Mouse (Mus musculus) naive thymus-derived CD4-positive, alpha-beta T cell, adult 2 months (primary cell): ENCODE results near the gene Prkcb.

Experiments
- DNase-seq: peaks from one replicate; pipeline ENCODE4 v3.0.0-alpha.2; 2011; ENCODE audit warnings: low read depth

Gene Prkcb

DNA sequence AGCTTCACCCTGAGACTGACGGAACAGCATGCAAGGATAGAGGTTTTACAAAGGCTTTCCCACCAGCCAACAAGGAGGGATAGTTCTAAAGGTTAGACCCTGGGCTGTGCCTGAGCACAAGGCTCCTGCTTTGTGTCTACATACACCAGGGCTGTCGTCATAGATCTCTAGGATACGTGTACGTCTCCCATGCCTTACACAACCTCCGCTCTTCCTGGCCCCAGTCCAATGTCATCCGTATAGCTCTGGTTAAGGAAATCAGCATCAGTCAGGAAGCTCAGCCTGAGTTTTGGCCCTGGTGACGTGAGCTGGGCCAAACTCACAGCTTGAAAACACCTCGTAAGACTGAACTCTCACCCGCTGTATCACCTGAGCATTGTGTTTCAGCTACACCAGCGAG lies 307.3 kb downstream of the Prkcb start:
- DNase-seq: no peak

DNA sequence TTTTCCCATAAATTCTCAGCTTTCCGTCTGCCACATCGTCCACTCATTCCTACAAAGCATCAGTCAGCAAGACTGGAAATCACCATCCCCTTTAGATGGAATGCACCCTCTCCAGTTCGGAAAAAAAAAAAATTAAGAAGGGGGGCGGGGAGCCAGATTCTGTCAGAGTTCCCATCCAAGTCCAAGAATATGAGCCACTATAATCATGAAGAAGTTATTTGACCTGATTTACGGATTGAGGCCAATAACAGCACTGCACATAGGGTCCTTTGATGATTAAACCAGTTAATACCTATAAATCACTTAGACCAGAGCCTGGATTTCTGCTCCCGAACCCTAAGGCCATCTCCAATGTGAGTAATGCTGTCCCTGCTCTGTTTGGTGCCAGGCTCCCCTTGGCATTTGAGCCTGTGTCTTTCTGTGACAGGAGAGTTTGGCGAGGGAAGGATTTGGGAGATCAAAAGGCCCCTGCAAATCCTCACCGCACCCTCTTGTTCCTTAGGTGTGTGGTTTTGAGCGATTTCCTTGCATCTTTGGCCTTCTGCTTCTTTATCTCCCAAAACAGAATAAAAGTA lies 308.1 kb downstream of the Prkcb start:
- no peak for DNase-seq

DNA sequence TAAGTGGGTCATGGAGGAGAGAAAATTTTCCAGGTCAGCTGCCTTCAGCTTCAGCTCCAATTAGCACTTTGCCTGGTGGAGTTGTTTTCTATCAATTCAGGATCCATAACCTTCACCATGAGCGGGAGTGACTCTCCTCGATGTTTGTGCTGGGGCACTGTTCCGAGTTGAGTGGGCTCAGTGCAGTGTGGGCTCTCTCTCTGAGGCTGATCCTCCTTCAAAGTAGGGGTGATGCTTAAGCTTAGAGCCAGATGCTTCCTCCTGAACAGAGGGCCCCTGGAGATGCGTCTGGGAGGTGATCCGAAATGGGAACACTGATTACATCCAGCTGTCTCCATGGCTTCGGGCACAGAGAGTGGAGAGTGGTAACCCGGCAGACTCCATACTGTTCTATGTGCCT lies 308.8 kb downstream of the Prkcb start:
- no peak for DNase-seq

DNA sequence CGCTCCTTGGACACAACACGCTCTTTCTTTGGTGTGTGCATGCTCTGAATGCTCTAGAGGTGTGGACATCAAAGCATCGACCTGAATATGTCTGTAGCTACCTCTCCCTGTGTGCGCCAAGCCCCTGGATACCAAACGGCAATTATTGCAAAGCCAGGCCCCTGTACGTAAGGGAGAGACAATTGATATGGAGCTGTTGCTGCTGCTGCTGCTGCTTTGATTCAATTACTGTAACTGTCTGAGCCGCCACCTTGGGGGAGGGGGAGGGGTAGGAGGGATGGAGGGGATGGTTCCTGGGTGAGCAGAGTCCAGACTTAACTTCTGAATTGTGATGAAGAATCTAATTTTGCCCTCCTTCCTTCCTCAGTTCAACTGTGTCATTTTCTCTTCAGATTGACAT lies 312.3 kb downstream of the Prkcb start:
- no peak for DNase-seq

DNA sequence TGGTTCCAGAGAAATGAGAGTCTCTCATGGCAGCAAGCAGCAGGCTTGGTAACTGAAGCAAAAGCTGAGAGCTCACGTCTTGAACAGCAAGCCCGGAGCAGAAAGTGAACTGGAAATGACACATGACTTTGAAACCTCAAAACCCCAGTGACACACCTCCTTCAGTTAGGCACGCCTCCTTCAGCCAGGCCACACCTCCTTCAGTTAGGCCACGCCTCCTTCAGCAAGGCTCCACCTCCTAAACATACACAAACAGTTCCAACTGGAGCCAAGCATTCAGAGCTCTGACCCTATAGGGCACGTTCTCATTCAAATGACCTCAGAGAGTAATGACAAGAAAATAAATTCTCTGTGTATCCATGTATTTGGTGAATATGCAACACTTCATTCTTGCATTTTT lies 316.5 kb downstream of the Prkcb start:
- DNase-seq: peak; percentile 29

DNA sequence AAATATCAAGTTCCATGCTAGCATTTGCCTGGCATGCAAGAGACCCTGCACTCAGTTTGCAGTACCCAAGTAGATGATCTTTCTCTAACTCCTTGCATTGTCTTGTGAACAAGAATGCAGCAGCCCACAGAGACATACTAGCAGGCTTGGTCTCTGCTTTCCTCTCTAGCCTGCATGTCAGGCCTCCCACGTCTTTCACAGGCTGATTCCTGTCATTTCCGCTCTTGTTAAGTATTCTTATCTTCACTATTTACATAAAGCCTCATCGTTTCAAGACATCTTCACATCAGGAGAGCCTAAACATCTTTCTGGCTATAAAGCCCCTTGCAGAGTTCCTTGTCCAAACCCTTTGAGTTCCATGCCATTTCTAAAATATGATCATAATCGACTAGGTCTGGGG lies 320.9 kb downstream of the Prkcb start:
- no peak for DNase-seq

DNA sequence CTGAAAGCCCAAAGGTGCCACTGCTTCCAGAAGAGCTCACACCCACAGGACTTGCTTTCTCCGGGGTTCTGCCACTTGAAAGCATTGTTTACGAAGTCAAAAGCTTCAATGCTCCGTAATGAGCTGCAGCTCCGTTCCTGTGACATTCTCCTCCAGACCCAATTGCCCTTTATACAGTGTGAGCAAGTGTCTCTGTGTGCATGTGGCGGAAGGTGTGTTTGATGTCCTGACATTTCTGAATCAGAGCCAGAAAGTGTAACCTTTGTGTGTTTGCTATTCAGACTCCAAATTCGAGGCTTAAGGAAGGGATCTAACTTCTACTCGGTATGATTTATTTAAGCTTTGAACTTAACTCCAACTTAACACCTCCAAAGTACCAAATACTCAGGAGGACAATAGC lies 321.6 kb downstream of the Prkcb start:
- DNase-seq: no peak

DNA sequence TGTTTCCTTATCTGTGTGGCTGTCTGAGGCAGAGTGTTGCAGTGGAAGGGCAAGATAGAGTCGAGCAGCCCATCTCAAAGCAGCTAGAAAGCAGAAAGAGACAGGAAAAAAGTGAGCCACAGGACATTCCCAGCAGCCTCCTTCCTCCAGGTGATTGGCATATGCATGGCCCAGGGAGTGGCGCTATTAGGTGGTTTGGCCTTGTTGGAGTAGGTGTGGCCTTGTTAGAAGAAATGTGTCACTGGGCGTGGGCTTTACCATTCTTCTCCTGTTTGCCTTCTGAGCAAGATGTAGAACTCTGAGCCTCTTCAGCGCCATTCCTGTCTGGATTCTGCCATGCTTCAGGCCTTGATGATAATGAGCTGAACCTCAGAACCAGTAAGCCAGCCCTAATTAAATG lies 325.3 kb downstream of the Prkcb start:
- no peak for DNase-seq

DNA sequence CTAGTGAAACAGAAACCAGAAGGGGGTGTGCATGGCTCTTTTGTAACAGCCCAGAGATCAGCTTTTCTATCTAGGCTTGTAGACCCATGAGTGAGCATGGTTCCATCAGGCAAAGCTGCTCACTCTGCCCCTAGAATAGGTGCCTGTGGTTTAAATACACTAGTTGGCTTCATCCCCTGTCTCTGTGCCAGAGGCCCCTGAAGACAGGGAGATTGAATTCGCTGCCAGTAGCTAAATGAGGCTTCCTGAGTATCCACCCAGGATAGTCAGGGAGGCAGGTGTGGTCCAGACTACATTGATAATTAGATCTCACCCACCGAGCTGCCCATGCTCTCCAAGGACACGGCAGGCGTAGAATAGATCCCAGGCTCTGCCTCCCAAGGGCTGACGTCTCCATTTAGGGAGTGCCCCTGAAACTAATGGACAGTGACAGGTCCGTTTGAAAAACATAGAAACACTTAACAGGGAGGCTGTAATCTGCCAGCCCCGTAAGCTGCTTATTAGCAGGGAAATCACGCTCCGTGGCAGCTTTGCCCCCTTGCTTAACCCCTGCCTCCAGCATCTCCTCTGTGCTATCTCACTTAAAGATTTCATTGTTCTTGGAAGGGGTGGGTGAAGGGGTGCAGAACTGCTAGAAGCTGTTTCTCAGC lies 333.7 kb downstream of the Prkcb start:
- DNase-seq: no peak

DNA sequence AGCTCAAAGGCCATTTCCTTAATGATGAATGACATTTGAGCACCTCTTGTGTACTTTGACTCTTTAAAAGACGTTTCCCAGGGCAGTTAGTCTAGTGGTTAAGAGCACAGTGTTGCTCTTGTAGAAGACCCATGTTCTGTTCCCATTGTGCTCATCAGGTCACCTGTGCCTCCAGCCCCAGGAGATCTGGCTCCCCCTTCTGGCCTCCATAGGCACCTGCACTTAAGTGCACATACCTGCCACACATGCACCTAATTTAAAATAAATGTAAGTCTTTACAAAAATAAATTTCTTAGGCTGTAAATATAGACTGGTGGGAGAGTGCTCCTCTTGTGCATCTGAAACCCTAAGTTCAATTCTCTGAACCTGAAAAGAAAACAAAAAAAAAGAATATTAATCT lies 335.2 kb downstream of the Prkcb start:
- DNase-seq: no peak

DNA sequence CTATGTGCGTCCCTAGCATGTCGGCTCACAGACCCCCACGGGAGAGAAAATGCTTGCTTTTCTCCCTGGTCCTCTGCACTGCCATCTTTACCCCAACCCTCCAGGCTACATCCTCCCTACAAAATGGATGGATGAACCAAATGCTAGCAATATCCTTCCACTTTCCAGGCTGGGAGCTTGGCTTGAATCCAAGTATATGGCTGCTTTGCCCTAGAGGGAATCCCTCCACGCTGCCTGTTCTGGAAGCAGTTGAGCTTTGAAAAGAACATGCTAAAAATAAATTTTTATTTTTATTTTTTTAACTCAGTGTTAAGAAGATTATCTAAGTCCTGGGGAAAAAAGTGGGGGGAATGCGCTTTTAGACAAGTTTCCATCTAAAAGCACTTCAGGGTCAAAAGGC lies 339.5 kb downstream of the Prkcb start:
- DNase-seq: no peak

DNA sequence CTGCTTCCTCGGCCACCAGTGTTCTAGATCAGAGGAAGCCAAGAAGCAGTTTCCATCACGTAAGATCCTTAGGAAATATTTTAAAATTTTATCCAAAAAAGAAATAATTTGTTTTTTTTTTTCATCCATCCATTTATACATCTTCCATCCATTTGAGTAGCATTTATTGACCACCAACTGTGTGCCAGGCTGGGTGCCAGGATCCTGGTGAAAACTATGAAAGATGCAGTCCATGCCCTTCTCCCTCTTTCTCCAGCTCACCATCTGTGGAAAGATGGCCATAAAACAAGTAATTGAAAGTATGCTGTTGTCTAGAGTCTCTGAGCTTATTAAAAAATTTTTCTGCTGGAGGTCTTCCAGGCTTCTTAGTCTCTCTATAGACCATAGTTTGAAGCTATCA lies 341.8 kb downstream of the Prkcb start:
- DNase-seq: no peak

DNA sequence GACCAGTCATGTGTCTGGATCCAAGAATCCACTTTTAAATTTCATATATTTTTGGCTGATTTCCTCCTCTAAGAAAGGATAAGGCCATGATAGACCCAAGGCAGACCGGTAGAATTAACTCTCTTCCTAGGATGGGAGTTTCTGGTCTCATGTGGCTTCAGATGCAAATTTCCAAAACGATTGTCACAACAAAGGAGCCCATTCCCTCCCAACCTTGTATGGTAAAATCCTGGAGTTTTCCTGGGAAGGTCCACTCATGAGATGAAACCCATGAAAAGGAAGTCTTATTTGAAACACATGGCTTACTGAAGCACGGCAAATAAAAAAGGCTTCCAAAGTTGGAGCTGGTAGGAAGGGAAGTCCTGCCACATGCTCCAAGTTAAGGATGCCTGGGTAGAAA lies 342.6 kb downstream of the Prkcb start:
- DNase-seq: no peak

DNA sequence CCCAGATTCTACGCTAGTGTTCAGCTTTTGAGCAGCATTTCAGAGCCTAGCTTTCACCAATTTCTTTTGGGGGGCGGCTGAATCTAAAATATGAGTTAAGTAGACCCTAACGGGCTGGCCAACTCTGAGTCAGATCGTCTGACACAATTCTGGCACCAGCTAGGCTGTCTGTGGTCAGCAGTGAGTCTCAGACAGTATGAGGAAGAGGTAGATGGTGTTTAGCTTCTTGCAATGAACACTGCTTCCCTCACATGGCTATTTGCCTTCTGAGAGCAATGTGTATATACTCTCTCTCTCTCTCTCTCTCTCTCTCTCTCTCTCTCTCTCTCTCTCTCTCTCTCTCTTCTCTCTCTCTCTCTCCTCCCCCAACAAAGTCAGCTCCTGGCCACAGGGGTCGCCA lies 344.4 kb downstream of the Prkcb start:
- DNase-seq: peak; percentile 4

DNA sequence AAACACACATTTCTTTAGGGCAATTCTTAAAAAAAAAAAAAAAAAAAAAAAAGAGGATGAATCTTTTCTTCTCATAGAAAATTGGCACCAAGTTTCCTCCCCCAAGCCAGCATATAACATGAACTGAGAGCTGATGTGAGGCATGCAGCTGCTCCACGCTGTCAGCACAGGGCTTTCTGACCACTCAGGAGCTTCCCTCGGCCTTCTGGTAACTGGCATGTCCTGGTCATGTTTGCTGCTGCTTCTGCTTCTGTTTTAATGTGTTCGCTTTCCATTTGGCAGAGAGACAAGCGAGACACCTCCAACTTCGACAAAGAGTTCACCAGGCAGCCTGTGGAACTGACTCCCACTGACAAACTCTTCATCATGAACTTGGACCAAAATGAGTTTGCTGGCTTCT lies 344.9 kb downstream of the Prkcb start:
- DNase-seq: no peak

DNA sequence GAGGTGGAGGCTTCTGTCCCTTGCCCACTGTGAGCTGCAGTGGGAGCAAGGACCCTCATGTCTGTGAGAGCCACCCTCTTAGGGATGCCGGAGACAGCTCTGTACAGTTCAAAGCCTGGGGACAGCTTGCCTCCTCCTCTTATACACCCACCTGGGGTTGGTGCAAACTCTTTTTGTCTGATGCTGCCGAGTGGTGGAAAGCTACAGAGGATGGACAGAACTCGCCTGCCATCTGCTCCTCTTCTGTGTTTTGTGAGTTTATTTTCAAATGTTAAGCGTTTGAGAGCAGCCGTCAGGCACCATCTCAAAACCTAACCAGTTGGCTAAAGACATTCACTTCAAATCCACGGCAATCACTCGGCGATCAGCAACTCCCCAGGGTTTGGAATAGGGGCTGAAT lies 355.1 kb downstream of the Prkcb start:
- no peak for DNase-seq

DNA sequence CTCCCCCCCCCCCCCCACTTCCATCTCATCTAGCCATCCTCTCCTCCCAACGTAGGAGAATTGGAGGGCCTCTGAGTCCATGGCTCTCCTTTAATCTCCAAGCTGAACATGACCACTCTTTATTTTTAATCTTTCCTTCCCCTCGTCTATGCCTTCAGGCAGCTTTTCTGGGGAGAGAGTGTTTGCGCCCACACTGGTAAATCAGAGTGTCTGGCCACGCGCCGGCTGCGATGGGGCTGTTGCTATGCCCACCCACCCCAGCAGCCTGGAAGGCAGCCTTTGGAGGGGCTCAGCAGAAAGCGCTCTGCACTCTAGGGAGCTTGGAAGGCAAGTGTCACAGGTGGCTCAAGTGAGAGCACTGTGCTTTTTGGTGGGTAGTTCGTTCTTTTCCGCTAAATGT lies 360.8 kb downstream of the Prkcb start:
- no peak for DNase-seq

DNA sequence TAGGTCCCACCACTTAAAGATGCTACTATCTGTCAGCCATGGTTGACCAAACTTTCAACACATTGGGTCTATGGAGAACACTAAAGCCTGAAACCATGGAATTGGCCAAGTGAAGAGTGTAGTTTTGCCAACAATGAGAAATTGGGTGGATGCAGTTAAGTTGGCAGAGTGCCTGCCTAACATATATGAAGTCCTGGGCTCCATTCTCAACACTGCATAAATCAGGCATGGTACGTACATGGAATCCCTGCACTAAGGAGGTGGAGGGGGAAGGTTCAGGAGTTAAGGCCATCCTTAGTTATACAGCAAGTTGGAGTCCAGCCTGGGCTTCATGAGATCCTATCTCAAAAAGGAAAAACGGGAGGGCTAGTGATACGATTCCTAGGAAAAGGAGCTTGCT lies 364.0 kb downstream of the Prkcb start:
- DNase-seq: no peak

DNA sequence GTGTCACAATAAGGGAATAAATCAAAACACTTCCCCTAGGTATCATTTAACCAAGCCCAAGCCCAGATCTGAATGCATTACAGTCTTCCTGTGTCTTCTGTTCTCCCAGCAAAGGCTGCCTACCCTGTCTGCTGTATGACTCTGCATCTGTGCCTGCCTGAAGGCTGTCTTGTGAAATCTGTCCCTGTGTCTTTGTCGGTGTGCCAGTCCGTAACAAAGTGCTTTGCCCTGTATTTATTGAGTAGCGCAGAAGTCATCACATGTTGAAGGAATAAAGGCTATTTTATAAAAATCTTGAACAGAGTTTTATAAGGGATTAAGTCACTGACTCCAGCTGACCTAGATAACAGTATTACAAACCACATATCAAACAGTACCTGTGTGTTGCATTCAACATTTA lies 368.1 kb downstream of the Prkcb start:
- DNase-seq: no peak

DNA sequence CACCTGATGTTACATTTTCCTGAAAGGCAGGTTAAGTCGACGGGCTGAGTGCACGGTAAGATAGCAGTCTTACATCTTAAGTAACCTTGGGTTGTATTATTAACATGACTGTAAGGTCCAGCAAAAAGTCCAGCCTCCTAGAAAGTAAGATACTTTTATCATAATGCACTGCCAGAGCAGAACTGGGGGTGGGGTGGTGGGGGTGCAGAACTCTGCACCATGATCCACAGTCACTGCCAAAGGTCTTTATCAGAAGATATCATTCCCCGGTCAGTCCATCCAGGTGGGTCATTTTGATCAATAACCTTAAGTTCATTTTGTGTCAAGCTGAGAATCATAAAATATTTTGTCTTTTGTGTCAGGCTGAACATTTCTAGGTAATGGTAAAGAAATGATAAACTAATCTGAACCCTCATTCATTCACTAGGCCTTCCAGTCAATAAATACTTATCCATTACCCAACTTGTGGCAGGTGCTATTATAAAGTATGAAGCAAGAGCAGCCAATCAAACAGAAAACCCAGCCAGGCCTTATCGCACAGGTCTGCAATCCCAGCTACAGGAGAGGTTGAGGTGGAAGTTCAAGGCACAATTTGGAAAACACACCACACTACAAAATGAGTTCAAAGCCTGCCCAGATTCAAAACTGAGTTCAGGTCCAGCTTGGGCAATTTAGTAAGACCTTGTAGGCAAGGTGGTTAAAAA lies 369.0 kb downstream of the Prkcb start:
- DNase-seq: no peak

DNA sequence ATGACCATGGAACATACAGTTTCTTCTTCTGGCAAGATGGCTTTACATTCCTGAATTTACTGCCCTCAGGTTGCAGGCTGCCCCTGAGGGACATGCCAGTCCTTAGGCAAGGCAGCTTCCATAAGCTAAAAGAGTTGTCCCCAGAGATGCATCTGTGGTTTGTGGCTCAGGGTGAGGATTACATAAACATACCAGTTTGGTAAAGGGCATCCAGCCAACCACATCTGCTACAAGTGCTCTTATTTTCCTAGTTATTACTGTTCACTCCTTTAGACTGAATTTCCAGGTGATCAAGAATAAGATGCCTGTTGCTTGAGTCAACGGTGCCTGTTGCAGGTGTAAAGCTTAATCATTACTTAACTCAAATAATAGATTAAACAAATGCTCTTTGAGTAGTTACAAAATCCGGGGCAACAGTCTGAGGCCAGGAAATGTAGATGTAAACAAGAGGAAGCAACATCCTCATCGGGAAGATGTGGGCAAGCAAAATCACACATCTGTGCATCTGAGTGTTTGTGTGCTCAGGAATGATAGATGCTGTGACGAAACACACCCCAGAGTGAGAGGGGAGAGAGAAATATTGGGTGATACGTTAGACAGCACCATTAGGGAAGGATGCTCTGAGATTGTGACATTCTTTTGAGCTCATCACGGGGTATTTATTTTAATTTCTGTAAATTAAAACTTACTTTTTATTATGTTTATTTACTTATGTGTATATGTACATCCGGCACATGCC lies 376.9 kb downstream of the Prkcb start:
- no peak for DNase-seq

DNA sequence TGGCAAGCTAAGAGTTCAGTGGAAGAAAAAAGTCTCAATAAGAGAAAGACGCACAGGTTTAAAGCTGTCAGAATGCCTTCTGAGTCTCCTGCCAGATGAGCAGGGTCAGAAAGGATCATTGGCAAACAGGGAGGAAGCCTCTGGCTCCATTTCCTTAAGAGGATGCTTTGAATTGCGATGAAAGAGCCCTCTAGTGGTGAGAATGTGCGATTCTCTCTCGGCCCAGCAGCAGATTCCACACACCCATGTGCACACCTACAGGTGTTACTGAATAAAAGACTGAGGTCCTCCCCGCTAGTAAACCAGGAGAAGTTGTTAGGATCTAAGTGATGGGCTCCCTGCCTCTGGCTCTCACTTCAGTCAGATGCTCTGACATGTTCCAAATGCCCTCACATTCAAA lies 379.4 kb downstream of the Prkcb start:
- DNase-seq: peak; percentile 34

DNA sequence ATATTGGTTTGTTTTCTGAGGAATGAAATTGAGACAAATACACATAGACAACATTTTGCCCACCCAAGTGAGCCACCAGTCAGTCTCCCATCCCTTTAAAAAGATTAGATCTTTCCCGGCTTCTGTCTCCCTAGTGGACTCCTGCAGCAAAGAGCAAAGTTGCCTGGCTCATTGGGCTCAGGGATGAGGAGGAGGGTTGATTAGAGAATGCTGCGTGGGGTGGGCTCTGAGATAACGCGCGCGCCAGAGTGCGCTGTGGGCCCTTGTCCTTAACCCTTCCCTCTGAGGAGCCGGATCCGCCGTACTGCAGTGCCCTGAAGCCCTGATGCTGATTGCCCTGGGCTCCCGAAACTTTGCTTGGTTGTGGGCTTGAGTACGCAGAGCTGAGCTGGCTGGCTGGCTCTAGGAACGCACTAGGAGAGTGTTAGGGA lies 381.9 kb downstream of the Prkcb start, which contains the start of gene Cacng3:
Gene Cacng3 (plus strand): TSS at position 51 of the 431 bp plus-strand sequence.
- no peak for DNase-seq
